Mouse (Mus musculus) testis, postnatal 10 days (tissue): ENCODE measurements around the gene Zmynd11.

Experiments used
- DNase-seq: peaks from one replicate; pipeline ENCODE4 v3.0.0; 2021; ENCODE audit warnings: low spot score

Zmynd11 gene

GRCm38 (mm10) chr13:9713462-9714134 lies 51.5 kb downstream of the Zmynd11 start:
- no peak for DNase-seq

GRCm38 (mm10) chr13:9712971-9713370 lies 52.2 kb downstream of the Zmynd11 start:
- DNase-seq: no peak

DNA sequence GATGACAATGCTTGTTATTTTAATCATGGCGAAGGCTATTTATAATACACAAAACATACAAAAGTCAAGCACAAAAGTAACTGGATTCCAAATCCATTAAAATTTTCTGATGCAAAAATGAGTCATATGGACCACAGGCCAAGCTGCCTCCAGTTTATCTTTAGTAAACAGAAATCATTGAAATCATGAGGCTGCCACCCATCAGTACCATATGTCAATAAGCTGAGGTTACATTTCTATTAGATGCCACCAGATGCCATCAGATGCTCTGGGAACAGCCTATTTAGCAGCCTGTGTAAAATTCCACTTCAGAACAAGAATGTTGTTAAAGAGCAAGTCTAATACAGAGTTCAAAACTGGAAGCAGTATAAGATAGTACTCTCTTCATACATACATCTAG lies 52.7 kb downstream of the Zmynd11 start:
- DNase-seq: no peak

GRCm38 (mm10) chr13:9708433-9709240 lies 56.5 kb downstream of the Zmynd11 start:
- DNase-seq: no peak

- no peak for DNase-seq
Measured at GRCm38 (mm10) chr13:9706720-9707119, 58.4 kb downstream of the Zmynd11 start.

DNA sequence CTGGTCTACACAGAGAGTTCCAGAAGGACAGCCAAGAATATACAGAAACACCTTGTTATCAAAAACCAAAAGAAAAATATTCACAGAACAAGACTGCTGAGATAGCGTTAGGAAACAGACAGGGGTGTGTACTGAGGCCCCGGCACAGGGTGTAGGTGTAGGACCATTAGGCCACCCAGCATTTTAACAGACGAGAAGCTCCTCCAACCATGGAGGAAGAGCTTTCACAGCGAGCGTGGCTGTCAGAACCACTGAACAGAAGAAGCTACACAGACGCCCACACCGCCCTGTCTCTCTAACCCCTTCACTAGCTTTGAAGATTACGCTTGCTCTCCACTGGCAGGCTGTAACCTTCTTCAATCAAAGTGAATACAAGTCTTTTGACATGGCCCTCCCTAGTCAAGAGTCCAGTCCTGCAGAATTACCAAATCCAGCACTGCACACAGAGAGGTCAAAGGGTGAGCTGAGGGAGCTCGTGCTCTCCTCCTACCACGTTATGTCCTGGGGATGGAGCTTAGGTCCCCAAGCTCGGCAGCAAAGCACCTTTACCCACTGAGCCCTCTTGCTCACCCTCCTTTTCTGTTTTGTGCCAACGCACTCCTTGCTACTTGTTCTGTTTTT lies 62.4 kb downstream of the Zmynd11 start:
- DNase-seq: no peak

GRCm38 (mm10) chr13:9697340-9697739 lies 67.8 kb downstream of the Zmynd11 start:
- DNase-seq: no peak

DNA sequence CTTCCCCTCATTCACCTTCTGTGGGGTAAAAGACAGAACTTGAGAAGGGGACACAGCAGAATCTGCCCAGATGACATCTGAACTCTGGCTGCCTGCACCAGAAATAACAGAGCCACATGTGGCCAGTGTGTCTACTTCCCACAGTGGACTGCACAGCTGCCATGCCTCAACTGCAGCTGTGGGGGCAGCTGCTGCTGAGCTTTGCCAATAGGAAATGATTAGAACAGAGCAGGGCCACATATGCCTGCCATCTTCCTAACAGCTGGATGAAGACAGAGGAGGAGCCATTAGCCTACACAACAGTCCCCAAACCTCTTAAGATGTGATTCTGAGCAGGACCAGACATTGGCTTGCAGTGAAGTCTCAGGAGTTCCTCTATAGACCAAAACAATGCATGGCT lies 69.3 kb downstream of the Zmynd11 start:
- no peak for DNase-seq

- no peak for DNase-seq
Measured at GRCm38 (mm10) chr13:9695403-9695802, 69.7 kb downstream of the Zmynd11 start.

DNA sequence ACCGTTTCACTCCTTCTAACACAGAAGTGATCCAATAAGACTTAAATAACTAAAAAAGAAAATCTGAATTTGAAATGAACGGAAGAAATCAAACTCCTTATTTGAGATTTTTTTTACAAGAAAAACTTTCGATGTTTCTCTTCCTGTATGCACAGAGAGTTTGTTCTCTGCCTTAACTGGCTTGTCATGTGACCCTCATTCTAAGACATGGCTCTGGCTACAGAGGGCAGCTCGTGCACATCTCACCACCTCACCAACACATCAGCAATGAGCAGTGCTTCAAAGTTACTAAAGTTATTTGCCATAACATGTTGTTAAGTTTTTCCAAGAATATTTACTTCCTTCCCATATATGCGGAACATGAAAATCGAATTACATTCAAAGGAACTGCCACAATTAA lies 70.5 kb downstream of the Zmynd11 start:
- DNase-seq: no peak

DNA sequence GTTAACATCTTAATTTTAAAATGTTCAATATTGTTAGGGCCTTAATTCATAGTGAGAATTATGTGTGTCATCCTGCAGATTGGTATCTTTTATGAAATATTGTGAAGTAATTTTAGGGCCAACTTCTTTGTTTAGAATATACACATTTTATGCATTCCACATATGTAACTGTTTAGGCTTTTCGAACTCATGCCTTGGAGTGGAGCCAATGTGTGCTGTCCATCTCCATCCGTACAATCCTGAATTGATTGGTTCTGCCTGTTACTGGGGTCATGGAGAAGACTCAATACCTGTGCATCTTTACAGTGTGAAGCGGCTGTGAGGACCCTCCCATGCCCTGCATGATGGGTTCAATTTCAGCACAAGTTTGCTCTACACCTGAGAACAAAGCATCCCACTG lies 72.3 kb downstream of the Zmynd11 start:
- DNase-seq: no peak

DNA sequence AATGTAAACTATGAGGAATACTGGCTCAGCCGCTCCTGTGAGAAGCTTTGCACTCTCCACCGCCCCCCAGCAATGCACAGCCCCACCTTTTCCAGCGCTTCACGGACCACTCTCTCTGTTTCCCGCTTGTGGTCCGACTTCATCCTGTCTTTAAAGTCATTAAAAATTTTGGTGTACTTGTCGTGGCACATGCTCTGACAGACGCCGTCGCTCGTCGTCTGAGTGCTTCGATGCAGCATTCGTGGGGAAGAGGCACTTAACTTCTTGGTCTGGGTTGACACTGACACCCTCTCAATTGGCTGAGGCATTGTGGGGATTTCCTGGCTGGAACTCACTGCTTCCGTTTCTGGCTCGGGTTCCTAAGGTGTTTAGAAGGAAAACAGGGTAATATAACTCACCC lies 75.8 kb downstream of the Zmynd11 start:
- no peak for DNase-seq

DNA sequence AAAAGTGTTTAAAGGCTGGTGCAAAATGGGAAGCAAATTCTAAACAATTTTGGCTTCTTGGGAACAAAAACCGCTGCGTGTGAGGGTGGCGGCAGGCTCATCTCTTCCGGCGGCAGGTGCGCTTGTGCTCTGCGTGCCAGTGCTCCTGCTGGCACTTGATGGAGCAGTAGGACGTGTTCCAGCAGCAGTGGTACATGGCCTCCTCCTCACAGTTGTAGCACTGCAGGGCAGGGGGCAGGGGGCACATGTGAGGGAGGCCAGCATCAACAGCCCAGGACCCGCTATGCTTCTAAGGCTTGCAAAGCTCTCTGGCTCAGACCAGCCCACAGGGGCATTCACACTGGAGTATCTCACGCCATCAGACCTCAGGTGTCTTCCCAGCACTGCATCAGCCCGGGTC lies 78.4 kb downstream of the Zmynd11 start:
- no peak for DNase-seq

DNA sequence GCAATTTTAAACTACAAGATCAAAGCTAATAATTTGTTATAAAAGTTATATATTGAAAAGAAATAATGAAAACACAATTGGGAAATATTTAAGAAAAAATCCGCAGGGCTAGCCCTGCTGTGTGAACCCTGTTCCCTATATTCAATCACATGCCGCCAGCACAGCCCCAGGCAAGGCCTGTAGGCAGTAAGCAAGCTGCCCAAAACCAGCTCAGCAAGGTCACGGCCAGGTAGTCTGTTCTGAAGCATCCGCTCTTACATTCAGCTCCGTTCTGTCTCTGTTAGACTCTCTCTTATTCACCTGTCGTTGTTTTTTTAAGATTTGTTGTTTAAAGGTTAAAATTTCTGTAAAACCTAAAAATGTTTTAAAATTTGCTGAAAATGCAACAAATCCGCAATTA lies 78.9 kb downstream of the Zmynd11 start:
- no peak for DNase-seq

GRCm38 (mm10) chr13:9684153-9684923 lies 80.8 kb downstream of the Zmynd11 start:
- no peak for DNase-seq

DNA sequence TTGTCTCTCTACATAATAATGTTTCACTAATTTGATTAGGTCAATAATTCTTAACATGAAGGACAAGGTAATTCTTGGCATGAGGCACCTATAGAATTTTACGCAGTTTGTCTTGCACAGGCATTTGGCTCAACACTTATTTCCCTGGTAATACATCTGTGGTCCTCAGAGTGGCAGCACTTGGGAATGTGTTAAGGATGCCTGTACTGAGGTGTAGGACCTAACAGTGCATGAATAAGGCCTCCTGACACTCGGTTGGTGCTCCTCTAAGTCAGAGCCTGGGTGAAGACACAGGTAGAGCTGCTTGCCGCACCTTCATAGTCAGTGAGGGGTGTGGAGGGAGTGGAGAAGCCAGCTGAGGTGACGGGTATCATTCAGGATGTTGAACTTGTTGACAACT lies 81.8 kb downstream of the Zmynd11 start:
- no peak for DNase-seq

DNA sequence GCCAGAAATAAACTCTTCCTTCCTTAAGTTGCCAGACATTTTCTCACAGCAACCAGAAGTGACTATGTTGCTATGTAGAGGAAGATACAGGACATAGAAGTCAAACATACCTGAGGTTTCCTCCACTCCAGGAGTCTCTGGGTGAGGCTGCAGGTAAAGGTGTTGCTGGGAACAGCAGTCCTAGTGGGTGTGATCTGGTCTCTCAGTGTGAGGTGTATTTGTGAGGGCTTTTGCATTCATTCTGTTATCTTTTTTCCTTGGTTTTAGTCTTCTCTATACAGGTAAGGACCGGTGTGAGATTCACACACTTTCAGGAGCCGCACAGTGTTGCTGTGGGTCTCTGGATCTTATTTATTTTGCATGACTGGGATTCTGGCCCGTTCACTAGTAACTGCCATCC lies 83.6 kb downstream of the Zmynd11 start:
- DNase-seq: no peak

- peak; percentile 19 for DNase-seq
Measured at GRCm38 (mm10) chr13:9674126-9674525, 91.0 kb downstream of the Zmynd11 start.

DNA sequence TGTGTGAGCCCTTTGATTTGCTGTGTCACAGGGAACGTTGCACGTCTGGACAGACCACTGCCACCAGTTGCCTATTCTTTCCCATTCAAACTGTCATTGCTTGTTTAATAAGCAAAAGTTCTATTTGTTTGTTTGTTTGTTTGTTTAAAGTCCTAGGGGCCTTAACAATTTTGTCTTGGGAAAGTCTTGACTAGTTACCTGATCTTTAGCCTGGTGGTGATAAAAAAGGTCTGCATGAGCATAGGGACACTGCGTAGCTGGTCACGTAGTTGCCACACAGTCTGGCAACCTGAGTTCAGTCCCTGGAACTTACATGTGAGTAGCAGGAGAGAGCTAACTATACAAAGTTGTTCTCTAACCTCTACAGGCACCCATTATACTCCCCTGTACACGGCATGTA lies 95.9 kb downstream of the Zmynd11 start:
- DNase-seq: no peak

DNA sequence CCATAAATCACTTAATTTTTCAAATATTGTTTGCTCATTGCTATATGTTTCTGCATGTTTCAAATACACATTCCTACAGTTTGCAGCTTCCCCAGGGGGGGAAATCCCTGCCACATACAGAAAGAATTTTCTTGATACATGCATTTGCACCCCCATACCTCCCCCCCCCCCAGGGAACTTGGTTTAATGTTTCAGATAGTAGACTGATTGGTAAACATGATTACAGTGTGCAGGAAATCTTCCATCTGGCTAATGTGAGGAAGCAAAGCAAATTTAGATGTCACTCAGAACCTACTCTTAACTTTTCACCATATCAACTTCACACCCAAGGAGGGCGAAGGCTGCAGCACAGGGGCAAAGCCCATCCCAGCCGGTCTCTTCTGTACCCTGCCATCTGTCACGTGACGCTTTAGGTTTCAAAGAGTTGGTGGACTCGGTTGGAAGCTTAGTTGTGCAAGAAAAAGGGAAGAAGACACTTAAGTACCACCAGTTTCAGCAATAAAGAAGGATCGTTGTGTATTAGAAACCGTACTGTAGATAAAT lies 97.1 kb downstream of the Zmynd11 start:
- no peak for DNase-seq

GRCm38 (mm10) chr13:9663593-9663992 lies 101.5 kb downstream of the Zmynd11 start:
- DNase-seq: no peak

- no peak for DNase-seq
Measured at GRCm38 (mm10) chr13:9660711-9661110, 104.4 kb downstream of the Zmynd11 start.
